Mouse (Mus musculus) C2C12 (cell line): ENCODE data around the gene Tom1l2.

Experiments used
- CEBPB ChIP-seq: IDR thresholded peaks from one replicate; pipeline ENCODE4 v1.6.1; 2011; ENCODE audit warnings: low read depth, mild to moderate bottlenecking, control low read depth, moderate library complexity
- CTCF ChIP-seq: IDR thresholded peaks from one replicate; pipeline ENCODE4 v1.5.1; 2011; ENCODE audit not compliant: control insufficient read depth, insufficient read depth, insufficient read length
- FOSL1 ChIP-seq: IDR thresholded peaks from one replicate; pipeline ENCODE4 v1.8.0; 2011; ENCODE audit warnings: mild to moderate bottlenecking, low read length; ENCODE audit not compliant: poor library complexity, insufficient read depth, severe bottlenecking
- MAX ChIP-seq: IDR thresholded peaks from one replicate; pipeline ENCODE4 v1.6.1; 2011; ENCODE audit warnings: mild to moderate bottlenecking, control low read depth
- MYOD1 ChIP-seq: IDR thresholded peaks from one replicate; pipeline ENCODE4 v1.6.1; 2011; ENCODE audit warnings: low read depth; ENCODE audit not compliant: control insufficient read depth, insufficient read length
- USF1 ChIP-seq: IDR thresholded peaks from one replicate; pipeline ENCODE4 v1.6.1; 2011; ENCODE audit warnings: low read depth, mild to moderate bottlenecking, control low read depth, moderate library complexity

DNA sequence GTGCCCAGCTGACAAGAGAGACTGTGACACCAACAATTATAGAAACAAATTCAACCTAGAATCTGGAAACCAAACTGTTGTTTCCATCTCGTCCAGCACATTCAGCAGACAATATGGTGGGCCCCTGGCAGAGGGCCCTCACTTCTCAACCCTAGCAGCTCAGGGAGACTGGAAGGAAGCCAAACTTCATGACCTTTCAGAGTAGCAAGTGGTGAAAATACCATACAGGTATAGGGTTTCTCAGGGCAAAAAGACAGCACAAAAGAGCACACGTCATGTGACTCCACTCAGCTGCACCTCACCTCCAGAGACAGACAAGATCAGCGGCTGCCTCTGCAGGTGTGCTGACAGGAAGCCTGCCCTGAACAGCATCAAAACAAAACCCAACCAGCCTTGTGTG, 18.6 kb downstream of the Tom1l2 start:
- TF ChIP-seq CTCF (no peak), MAX (no peak), USF1 (no peak), FOSL1 (no peak), MYOD1 (no peak), CEBPB (no peak)
